Mouse (Mus musculus) liver, adult (tissue): ENCODE results near the gene Ier2.

Experiments used
- GATA4 ChIP-seq: IDR thresholded peaks from 2 replicates; pipeline ENCODE4 v1.6.1; 2014; ENCODE audit warnings: mild to moderate bottlenecking, low read length; ENCODE audit not compliant: insufficient replicate concordance

Ier2 gene

GRCm38 (mm10) chr8:84658951-84659350 lies 3.7 kb downstream of the Ier2 start:
- TF ChIP-seq GATA4, result no peak

GRCm38 (mm10) chr8:84657680-84658079 lies 5.0 kb downstream of the Ier2 start:
- TF ChIP-seq GATA4, result no peak

GRCm38 (mm10) chr8:84657203-84657602 lies 5.4 kb downstream of the Ier2 start:
- TF ChIP-seq GATA4, result no peak

- no peak for TF ChIP-seq GATA4
Observed at GRCm38 (mm10) chr8:84656641-84657126, 6.0 kb downstream of the Ier2 start.

GRCm38 (mm10) chr8:84656191-84656525 lies 6.5 kb downstream of the Ier2 start:
- TF ChIP-seq GATA4, result no peak

- TF ChIP-seq GATA4, result no peak
Observed at GRCm38 (mm10) chr8:84655336-84656190, 7.1 kb downstream of the Ier2 start.

- TF ChIP-seq GATA4, result no peak
Observed at GRCm38 (mm10) chr8:84654597-84654996, 8.1 kb downstream of the Ier2 start.

GRCm38 (mm10) chr8:84653092-84653631 lies 9.5 kb downstream of the Ier2 start:
- TF ChIP-seq GATA4, result no peak

- no peak for TF ChIP-seq GATA4
Observed at GRCm38 (mm10) chr8:84650213-84650612, 12.4 kb downstream of the Ier2 start.

- no peak for TF ChIP-seq GATA4
Observed at GRCm38 (mm10) chr8:84647461-84647901, 15.2 kb downstream of the Ier2 start.

GRCm38 (mm10) chr8:84646800-84647199 lies 15.9 kb downstream of the Ier2 start:
- TF ChIP-seq GATA4, result no peak

GRCm38 (mm10) chr8:84643019-84643418 lies 19.6 kb downstream of the Ier2 start:
- TF ChIP-seq GATA4, result no peak

GRCm38 (mm10) chr8:84641578-84642361 lies 20.9 kb downstream of the Ier2 start:
- no peak for TF ChIP-seq GATA4

GRCm38 (mm10) chr8:84640617-84641294 lies 21.9 kb downstream of the Ier2 start:
- TF ChIP-seq GATA4, result no peak

GRCm38 (mm10) chr8:84640010-84640588 lies 22.6 kb downstream of the Ier2 start:
- TF ChIP-seq GATA4, result no peak
